Mouse (Mus musculus) heart, postnatal 0 days (tissue): ENCODE results near the gene 4930452B06Rik.

Source experiments
- CTCF ChIP-seq: IDR thresholded peaks from 2 replicates; pipeline ENCODE4 v1.5.1; 2016; ENCODE audit warnings: antibody characterized with exemption, control low read depth, low read depth
- EP300 ChIP-seq: IDR thresholded peaks from 2 replicates; pipeline ENCODE4 v1.6.1; 2016; ENCODE audit warnings: antibody characterized with exemption, low read depth

DNA sequence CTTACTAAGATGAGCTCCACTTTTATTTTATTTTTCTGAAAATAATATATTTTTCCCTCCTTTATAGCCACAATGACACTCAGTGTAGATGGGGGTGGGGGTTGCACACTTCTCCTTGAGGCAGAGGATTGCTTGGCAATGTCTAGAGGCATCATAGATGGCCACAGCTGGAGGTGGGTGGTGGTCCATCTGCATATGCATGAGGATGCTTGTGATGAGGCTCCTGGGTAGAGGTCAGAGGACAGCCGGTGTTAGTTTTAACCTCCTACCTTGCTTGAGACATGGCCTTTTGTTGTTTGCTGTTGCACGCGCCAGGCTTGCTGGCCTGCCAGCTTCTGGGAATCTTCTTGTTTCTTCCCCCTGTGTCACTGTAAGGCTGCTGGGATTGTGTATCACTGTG is 262.7 kb downstream of the 4930452B06Rik start:
- TF ChIP-seq EP300 (no peak), CTCF (no peak)
